Mouse (Mus musculus) limb, embryonic 11.5 days (tissue): ENCODE data around the gene Hat1. TPM values are rescaled to one million over a fixed set of nuclear protein-coding genes. Genes with fewer than 3 reads are reported as not detected.
A peak's percentile ranks its signal among the peaks of the same experiment; 100 is the strongest.

Experiments
- ATAC-seq: fragments of 200-750 bp; cut with Nextera tagmentation; 2 replicates; pipeline ENCODE4 v1.8.0; 2017; ENCODE audit warnings: low read depth; ENCODE audit not compliant: insufficient number of reproducible peaks, low FRiP score, low TSS enrichment
- DNase-seq: peaks from one replicate; pipeline ENCODE4 v3.0.0-alpha.2; 2015; ENCODE audit warnings: low spot score
- H3K27ac ChIP-seq: fragments of 300-500 bp; sonication (generic); replicated peaks from 2 replicates; pipeline ENCODE4 v1.5.1; 2014; ENCODE audit warnings: low read depth, mild to moderate bottlenecking, low read length
- H3K27me3 ChIP-seq: fragments of 300-500 bp; sonication (generic); 2 replicates; pipeline ENCODE4 v1.6.1; 2014; ENCODE audit warnings: mild to moderate bottlenecking, low read length, mixed read lengths; ENCODE audit not compliant: control insufficient read depth, insufficient read depth
- H3K36me3 ChIP-seq: fragments of 300-500 bp; sonication (generic); 2 replicates; pipeline ENCODE4 v1.6.1; 2014; ENCODE audit warnings: mild to moderate bottlenecking, low read length, moderate library complexity, mixed read lengths; ENCODE audit not compliant: control insufficient read depth, insufficient read depth
- H3K4me1 ChIP-seq: fragments of 300-500 bp; sonication (generic); 2 replicates; pipeline ENCODE4 v1.6.1; 2014; ENCODE audit warnings: low read length, mixed read lengths; ENCODE audit not compliant: control insufficient read depth, insufficient read depth
- H3K4me2 ChIP-seq: fragments of 300-500 bp; sonication (generic); 2 replicates; pipeline ENCODE4 v1.6.1; 2014; ENCODE audit warnings: low read depth, mild to moderate bottlenecking, moderate library complexity; ENCODE audit not compliant: severe bottlenecking
- H3K4me3 ChIP-seq: fragments of 300-500 bp; sonication (generic); 2 replicates; pipeline ENCODE4 v1.5.1; 2014; ENCODE audit warnings: low read depth, low read length
- H3K9ac ChIP-seq: fragments of 300-500 bp; sonication (generic); 2 replicates; pipeline ENCODE4 v1.6.1; 2014; ENCODE audit warnings: mild to moderate bottlenecking, low read length
- H3K9me3 ChIP-seq: fragments of 300-500 bp; sonication (generic); 2 replicates; pipeline ENCODE4 v1.6.1; 2016; ENCODE audit warnings: low read length; ENCODE audit not compliant: control insufficient read depth
- WGBS: fragments of 180-500 bp; shearing (Covaris S2); extraction: QIAGEN DNeasy Blood & Tissue Kit; methylation state at CpG from one replicate; pipeline ENCODE4 v1.1.7; 2014; 5-methylcytosine and 5-hydroxymethylcytosine counted together
- polyA plus RNA-seq: library from polyadenylated mRNA; unstranded; fragments of >200 nt; fragmentation: Nextera tagmentation; extraction: Ambion mirVana; gene quantifications from 2 replicates; pipeline ENCODE4 v1.2.1, GENCODE M21; 2014

Gene Hat1
- 168 and 180 TPM in 2 replicates for polyA plus RNA-seq

- H3K4me2 ChIP-seq: peak within 1 kb of the TSS; percentile 66
- peak within 1 kb of the TSS; percentile 50; the same call in 1 of the 2 replicates for H3K27ac ChIP-seq
- no peaks in the 10 kb centered on the region; the same call in 1 of the 2 replicates for H3K4me1 ChIP-seq
- H3K9ac ChIP-seq: peak within 1 kb of the TSS; percentile 84
- H3K9me3 ChIP-seq: no peaks in the 10 kb centered on the region
- no peaks in the 10 kb centered on the region for H3K36me3 ChIP-seq
- peak within 1 kb of the TSS; percentile 73 for H3K4me3 ChIP-seq
- H3K27me3 ChIP-seq: no peaks in the 10 kb centered on the region
- peak; percentile 97 for ATAC-seq
- WGBS: under 1% methylated on average over 63 of the region's 66 CpGs
- peak; percentile 98 for DNase-seq
These were observed at the start of gene Hat1 for GRCm38 (mm10) chr2:71388951-71389763. Gene Hat1 (plus strand): TSS chr2:71388958.

DNA sequence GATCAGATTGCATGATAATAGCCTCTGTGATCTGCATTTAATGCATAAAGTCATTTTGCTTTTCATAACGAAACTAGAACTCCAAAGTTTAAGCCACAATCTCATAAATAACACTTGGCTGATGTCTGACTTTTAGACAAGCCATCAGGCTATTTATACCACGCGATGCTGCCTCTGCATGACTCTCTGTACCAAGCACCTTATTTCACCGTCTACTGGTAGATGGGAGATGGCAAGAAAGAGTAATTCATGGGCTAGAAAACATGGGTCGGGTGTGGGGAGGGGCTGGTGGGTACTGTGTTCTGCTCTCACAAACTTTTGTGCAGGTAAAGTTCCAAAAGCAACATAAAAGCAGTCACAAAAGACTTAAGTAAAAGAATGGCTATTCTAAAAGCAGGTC, 48.6 kb upstream of the Hat1 start:
- ATAC-seq: no peak
- Histone ChIP-seq H3K4me1 (no peaks in the 10 kb centered on the region), H3K9ac (no peak overlapping the region), H3K27ac (no peak overlapping the region), H3K36me3 (no peaks in the 10 kb centered on the region; the same call in 1 of the 2 replicates), H3K9me3 (no peaks in the 10 kb centered on the region), H3K27me3 (no peaks in the 10 kb centered on the region), H3K4me2 (no peak overlapping the region), H3K4me3 (no peak overlapping the region)
- DNase-seq: no peak
- 86% methylated on average over 5 of the region's 5 CpGs for WGBS

DNA sequence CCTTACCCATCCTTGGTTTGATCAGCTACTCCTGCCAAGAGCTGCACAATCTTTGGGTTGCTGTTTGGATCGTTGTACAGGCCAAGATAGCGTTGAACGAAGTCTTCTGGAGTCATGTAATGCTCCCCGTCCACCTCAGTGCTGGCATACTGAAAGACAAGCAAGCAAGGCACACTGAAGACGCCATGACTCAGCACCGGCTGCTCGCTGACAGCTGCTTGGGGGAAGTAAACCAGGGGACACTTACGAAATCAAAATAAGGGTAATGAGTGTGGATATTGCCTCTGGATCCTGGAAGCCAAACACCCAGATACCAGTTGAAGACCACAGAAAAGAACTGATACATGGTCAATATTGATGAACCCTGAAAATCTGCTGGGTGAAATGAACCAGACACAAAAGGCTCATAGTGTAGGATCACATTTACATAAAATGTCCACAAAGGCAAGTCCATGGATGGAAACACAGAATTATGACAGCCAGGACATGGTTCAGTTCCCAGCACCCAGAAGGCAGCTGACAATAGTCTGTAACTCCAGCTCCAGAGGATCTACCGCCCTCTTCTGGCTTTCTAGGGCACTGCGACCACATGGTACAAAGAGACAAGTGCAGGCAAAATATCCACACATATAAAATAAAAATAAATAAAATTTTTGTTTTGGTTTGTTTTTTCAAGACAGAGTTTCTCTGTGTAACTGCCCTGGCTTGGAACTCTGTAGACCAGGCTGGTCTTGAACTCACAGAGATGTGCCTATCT, 44.7 kb upstream of the Hat1 start:
- no peak overlapping the region for H3K27ac ChIP-seq
- no peak for DNase-seq
- WGBS: 93% methylated on average over 10 of the region's 10 CpGs
- ATAC-seq: no peak
- no peaks in the 10 kb centered on the region for H3K9me3 ChIP-seq
- no peaks in the 10 kb centered on the region for H3K4me1 ChIP-seq
- no peaks in the 10 kb centered on the region for H3K27me3 ChIP-seq
- H3K4me2 ChIP-seq: no peak overlapping the region
- no peak overlapping the region for H3K4me3 ChIP-seq
- no peak overlapping the region for H3K9ac ChIP-seq
- no peaks in the 10 kb centered on the region; the same call in 1 of the 2 replicates for H3K36me3 ChIP-seq

DNA sequence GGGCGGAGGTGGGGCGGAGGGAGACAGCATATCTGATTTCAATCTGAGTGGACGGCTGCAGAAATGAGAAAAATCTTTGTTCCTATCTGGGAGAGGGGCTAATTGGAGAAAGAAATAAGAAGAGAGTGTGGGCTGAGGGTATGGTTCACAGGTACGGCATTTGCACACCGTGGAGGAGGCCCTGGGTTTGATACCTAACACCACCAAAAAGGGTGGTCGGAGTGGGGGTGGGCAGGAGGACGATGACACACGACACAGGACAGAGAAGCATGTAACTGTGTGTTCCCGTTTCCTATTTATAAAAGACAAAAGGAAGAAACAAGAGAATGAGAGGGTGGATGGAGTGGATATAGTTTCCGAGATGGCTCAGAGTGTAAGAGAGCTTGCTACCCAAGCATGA, 41.6 kb upstream of the Hat1 start:
- H3K9me3 ChIP-seq: no peaks in the 10 kb centered on the region
- 90% methylated on average over 10 of the region's 10 CpGs for WGBS
- no peaks in the 10 kb centered on the region for H3K27me3 ChIP-seq
- no peak overlapping the region for H3K9ac ChIP-seq
- no peak for ATAC-seq
- no peak overlapping the region for H3K27ac ChIP-seq
- no peak overlapping the region for H3K4me2 ChIP-seq
- no peaks in the 10 kb centered on the region; the same call in 1 of the 2 replicates for H3K36me3 ChIP-seq
- H3K4me1 ChIP-seq: no peaks in the 10 kb centered on the region
- no peak for DNase-seq
- H3K4me3 ChIP-seq: no peak overlapping the region

- Histone ChIP-seq H3K9ac (no peak overlapping the region), H3K4me3 (no peak overlapping the region), H3K4me2 (no peak overlapping the region), H3K4me1 (no peaks in the 10 kb centered on the region), H3K27me3 (no peaks in the 10 kb centered on the region), H3K27ac (no peak overlapping the region), H3K9me3 (no peaks in the 10 kb centered on the region), H3K36me3 (no peaks in the 10 kb centered on the region; the same call in 1 of the 2 replicates)
- DNase-seq: no peak
- 93% methylated on average over 20 of the region's 20 CpGs for WGBS
- no peak for ATAC-seq
These were observed 40.8 kb upstream of the Hat1 start for GRCm38 (mm10) chr2:71347732-71348490.

DNA sequence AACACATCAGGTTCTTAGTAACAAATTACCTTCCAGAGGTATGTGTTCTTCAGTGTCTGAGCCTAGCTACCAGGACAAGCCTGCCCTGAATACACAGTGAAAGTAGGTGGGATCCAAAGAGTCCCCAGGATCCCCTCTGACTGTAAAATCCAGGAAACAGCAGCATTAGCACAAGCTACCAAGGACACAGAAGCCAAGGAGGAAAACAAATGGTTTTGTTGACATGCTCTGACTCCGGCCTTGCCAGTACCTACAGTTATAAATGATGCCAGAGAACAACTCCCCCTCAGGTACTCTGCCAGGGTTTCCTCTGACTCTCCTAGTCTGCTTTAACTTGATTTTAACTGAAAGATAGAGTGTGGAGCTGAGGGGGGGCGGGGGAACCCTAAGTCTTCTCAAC, 39.2 kb upstream of the Hat1 start:
- no peaks in the 10 kb centered on the region for H3K4me1 ChIP-seq
- no peak overlapping the region for H3K9ac ChIP-seq
- no peak for DNase-seq
- H3K36me3 ChIP-seq: no peaks in the 10 kb centered on the region
- 61% methylated on average over 2 of the region's 2 CpGs for WGBS
- no peaks in the 10 kb centered on the region for H3K27me3 ChIP-seq
- ATAC-seq: no peak
- no peaks in the 10 kb centered on the region for H3K9me3 ChIP-seq
- no peak overlapping the region for H3K4me2 ChIP-seq
- H3K4me3 ChIP-seq: no peak overlapping the region
- no peak overlapping the region for H3K27ac ChIP-seq

DNA sequence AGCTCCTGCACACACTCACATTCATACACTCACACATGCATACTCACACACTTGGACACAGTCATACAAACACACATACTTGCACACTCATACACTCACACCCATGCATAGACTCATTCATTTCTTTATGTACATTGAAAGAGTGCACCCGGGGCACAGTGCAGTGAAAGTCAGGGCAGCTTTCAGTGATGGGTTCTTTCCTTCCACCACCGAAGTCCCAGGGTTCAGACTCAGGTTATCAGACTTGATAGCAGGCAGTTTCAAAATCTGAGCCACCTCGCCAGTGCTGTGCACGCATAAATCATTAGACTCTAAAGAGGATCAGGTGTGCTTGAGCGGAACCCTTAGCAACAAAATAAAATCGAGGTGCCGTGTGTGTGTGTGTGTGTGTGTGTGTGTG, 38.6 kb upstream of the Hat1 start:
- Histone ChIP-seq H3K4me2 (no peak overlapping the region), H3K4me3 (no peak overlapping the region), H3K9me3 (no peaks in the 10 kb centered on the region), H3K27ac (no peak overlapping the region), H3K27me3 (no peaks in the 10 kb centered on the region), H3K9ac (no peak overlapping the region), H3K4me1 (no peaks in the 10 kb centered on the region), H3K36me3 (no peaks in the 10 kb centered on the region)
- WGBS: 75% methylated on average over 7 of the region's 7 CpGs
- DNase-seq (no peak), ATAC-seq (no peak)
